Mouse (Mus musculus): ENCODE results near the gene Edn1.

Edn1 gene

GRCm38 (mm10) chr13:42301161-42301721 is at the start of gene Edn1:
Gene Edn1 (plus strand): TSS chr13:42301476.
- peak; percentile 20 to 21 for DNase-seq (ENCODE audit: low spot score in 2 of 2)

GRCm38 (mm10) chr13:42253821-42254220 is 47.5 kb upstream of the Edn1 start:
- no peak for DNase-seq (ENCODE audit: low spot score in 2 of 2)

GRCm38 (mm10) chr13:42255105-42255504 is 46.2 kb upstream of the Edn1 start:
- no peak for DNase-seq (ENCODE audit: low spot score in 2 of 2)

DNA sequence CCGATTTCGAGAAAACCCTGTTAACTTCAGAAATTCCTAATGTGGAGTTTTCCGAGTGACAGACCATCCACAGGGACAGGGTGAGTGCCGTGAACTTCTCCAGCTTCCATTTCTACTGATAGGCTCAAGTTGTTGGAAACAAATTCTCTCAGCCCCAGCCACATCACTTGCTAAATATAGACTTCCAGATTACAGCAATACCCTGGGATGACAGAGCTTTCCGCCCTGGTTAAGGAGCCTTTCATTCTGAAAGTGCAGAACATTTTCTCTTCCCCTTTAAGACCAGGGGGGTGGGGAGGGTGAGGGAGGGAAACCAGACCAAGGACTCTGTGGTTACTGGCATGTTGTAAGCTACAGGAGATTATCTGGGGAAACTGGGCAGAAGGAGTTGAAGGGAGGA is 42.9 kb upstream of the Edn1 start:
- DNase-seq (ENCODE audit: low spot score in 2 of 2) = no peak

GRCm38 (mm10) chr13:42260667-42261066 is 40.6 kb upstream of the Edn1 start:
- no peak for DNase-seq (ENCODE audit: low spot score in 2 of 2)

DNA sequence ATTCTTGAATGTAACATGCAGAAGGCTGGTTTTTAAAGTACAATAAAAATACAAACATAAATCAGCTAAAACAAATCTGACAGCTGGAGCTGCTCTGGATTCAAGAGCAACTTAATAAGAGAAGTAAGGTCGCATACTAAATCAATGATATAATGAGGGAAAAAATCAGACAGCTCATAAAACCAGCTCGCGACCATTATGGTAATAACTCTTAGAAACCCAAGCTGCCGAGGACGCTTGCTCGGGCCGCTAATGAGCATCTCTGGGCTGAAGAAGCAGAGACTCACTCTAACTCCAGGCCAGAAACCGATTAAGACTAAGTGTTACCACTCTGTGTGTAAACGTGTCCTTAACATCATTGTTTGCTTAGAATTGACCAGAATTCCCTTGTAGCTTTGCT is 31.2 kb upstream of the Edn1 start:
- no peak for DNase-seq (ENCODE audit: low spot score in 2 of 2)

- no peak for DNase-seq (ENCODE audit: low spot score in 2 of 2)
Measured at GRCm38 (mm10) chr13:42276774-42277454, 24.4 kb upstream of the Edn1 start.

DNA sequence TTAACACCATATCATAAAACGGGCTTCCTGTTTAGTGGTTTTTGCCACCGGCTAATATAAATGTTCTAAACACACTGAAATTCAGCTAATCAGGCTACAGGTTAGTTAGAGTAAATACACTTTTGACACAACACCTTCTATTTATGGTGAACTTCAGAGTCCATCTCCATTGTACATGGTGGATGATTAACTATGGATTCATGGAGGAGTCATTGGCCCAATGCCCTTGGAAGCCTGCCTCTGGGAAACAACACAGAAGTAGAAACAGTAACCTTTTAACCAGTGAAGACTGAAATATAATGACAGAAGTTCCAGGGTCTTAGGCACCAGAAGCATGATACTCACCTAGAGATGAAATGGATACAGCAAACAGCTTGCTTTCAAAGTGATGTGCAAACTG is 23.5 kb upstream of the Edn1 start:
- DNase-seq (ENCODE audit: low spot score in 2 of 2) = no peak

- no peak for DNase-seq (ENCODE audit: low spot score in 2 of 2)
Measured at GRCm38 (mm10) chr13:42285896-42286295, 15.4 kb upstream of the Edn1 start.

GRCm38 (mm10) chr13:42286768-42287167 is 14.5 kb upstream of the Edn1 start:
- DNase-seq (ENCODE audit: low spot score in 2 of 2) = no peak

DNA sequence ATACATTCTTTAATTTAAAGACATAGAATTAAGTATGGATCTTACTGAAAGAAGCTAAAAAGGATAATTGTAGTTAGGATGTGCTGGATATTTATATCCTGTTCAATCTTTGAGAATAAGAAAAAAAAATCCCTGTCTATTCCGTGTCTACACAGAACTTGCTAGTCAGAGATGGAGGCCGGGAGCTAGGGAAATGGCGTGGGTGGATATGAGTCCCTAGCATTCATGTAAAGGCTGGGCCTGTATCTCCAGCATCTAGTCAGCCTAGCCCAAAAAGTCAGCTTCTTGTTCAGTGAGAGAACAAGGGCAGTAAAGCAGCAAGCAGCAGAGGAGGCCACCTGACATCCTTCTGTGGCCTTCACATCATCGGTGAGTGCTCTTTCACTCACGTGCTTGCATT is 8.7 kb upstream of the Edn1 start:
- DNase-seq (ENCODE audit: low spot score in 2 of 2) = no peak

GRCm38 (mm10) chr13:42298302-42298701 is 3.0 kb upstream of the Edn1 start:
- DNase-seq (ENCODE audit: low spot score in 2 of 2) = no peak

DNA sequence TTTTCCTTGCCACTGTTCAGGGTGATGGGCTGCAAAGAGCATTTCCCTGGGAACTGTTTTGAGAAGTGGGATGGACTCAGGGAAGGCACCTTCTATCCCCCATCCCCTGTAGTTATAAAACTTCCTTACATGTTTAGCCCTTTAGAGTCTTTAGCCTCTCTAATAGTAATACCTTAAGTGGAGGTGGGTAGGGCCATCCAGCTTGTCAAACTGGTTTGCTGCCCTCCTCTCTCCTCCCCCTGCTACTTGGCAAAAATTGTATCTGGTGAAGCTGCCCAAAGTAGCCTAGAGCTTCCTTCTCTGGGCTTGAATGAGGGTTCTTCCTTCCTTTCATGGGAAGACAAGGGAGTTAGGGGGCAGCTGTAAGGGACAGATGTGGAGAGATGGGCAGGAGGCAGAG is 2.5 kb upstream of the Edn1 start:
- no peak for DNase-seq (ENCODE audit: low spot score in 2 of 2)

DNA sequence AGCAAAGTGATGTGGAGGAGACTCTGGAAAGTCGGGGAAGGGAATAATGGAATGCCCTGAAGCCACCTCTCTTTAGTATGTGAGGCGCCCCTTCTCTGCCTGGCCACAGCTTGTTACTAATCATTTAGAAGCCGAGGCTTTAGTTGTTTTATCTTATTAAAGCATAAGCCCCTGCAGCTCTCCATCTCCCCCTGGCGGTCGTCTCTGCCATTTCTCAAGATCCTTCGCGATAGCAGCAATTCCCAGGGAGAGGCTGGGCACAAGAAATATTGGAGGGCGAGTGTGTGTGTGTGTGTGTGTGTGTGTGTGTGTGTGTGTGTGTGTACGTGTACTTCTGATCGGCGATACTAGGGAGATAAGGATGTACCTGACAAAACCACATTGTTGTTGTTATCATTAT is 709 bp upstream of the Edn1 start:
- peak; percentile 44 to 70 for DNase-seq (ENCODE audit: low spot score in 2 of 2)

DNA sequence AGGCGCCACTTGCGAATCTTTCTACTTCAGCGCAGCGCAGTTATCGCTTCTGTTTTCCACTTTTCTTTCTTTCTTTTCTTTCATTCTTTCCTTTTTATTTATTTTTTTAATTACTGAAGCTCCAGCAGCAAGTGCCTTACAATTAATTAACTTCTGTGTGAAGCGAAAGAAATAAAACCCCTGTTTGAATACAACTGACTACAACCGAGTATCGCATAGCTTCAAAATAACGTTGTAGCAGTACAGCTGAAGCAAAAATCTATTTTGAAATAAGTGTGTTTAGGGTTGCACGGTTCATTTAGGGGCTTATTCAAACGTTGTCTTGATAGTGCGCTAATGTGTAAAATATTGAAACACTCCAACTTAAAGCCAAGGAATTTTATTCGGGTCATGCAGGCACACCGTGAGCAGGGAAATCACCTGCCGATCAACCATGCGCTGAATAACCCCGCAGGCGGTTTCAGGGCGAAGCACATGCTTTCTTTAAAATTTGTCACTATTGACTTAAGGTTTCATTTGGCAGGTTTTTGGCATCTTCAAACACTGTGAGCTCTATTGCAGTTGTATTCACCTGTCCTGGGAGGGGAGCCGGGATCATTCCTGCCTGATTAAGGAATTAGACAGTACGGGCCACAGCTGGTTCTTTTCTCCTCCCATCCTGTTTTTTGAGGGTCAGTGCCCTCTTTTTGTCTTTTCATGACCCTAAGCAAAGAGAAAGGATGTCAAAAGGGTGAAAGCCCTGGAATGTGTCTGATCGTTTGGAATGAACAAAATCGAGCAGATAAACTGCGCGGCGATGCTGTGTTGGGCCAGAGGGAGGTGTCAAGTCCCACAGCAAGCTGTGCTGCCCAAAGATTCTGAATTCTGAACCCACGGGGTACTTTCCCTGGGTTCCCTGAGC is 935 bp downstream of the Edn1 start:
- no peak for DNase-seq (ENCODE audit: low spot score in 2 of 2)

GRCm38 (mm10) chr13:42303180-42303929 is 2.1 kb downstream of the Edn1 start:
- DNase-seq (ENCODE audit: low spot score in 2 of 2) = no peak

DNA sequence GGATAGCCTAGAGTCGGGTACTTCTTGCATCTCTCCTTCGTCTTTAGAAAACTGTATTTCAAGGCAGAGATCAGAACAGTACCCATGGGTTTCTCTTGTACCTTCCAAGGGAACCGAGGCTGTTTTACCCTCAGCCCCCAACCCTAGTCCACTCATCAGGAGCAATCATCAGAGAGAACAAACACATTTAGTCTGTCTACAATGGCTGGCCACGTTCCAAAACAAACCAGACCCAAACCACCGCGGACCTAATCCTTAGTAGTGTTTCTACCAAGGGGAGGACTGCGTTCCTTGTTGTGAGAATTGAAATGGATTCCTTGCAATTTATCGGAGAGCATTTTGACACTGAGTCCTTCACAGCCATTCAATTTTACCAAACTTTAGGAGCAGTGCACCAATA is 2.9 kb downstream of the Edn1 start:
- DNase-seq (ENCODE audit: low spot score in 2 of 2) = no peak

DNA sequence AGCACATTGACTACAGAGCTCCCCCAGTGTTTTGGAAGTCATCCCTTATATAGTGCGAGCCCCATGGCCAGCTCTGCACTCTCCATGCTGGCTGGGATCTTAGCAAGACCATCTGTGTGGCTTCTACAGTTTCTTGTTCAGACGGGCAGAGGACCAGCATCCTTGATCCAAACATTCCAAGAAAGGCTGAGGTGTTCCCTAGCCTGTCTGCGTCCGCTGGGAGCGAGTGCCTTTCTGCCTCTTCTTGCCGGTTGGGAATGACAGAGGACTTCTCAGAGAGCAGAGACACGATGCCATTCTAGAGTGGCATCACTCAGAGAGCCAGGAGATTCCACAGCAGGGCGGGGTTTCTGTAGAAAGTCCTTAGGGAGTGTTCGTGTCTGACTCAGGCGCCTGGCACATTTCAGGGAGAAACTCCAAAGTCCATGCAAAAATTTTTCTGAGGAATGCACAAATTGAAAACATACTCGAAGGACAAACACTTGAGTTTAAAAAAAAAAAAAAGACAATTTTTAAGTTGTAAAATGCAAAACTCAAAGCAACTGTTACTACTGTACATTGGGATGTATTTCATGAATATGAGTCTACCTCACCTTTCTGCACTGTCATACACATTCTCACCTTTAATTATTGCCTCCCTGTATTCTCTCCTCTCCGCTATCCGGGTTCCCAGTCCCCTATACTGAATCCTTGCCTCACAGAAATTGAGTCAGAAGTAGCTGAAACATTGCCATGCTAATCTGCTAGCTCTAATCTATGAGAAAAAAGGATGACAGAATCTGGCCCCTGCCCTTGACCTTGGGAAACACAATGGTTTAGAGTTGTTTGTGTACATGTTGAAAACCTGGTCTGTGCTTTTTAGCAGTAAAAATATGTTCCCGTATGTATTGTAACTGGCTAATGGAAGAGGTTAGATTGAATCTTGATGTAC is 5.9 kb downstream of the Edn1 start:
- DNase-seq (ENCODE audit: low spot score in 2 of 2) = no peak

- DNase-seq (ENCODE audit: low spot score in 2 of 2) = no peak
Measured at GRCm38 (mm10) chr13:42308368-42309103, 7.3 kb downstream of the Edn1 start.

GRCm38 (mm10) chr13:42309804-42310203 is 8.5 kb downstream of the Edn1 start:
- DNase-seq (ENCODE audit: low spot score in 2 of 2) = no peak
